Mouse (Mus musculus) heart, adult 2 months (tissue): Measurements from ENCODE around the gene Anks1b.

ENCODE experiments used
- EP300 ChIP-seq: fragments of 200-500 bp; IDR thresholded peaks from 2 replicates; pipeline ENCODE4 v1.6.1; 2011; ENCODE audit warnings: low read depth, low read length, control low read depth; ENCODE audit not compliant: insufficient read depth
- POLR2A ChIP-seq: fragments of 200-500 bp; IDR thresholded peaks from 2 replicates; pipeline ENCODE4 v1.6.1; 2011; ENCODE audit warnings: mild to moderate bottlenecking, low read depth, low read length, control low read depth; ENCODE audit not compliant: insufficient read depth

DNA sequence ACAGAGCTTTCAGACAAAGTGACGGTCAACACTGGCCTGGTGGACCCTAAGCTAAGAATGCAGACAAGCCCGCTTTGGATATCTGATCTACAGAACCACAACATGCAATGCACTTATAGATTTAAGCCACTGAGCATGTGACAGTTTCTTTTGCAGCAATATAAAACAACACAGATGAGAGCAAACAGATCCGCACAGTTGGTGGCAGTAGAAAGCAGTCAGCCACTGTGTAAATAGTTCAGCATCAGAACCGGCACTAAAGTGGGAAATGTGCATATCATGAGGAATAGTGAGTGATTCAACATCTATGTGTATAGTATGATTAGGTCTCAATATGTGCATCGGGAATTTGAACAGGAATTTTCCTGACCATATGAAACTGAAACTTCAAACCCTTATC, 867.6 kb downstream of the Anks1b start:
- TF ChIP-seq EP300 (no peak), POLR2A (no peak)
